Mouse (Mus musculus) bone marrow macrophage, adult 2 months (primary cell): ENCODE measurements around the gene Vsnl1. TPM values are rescaled to one million over a fixed set of nuclear protein-coding genes. Genes with fewer than 3 reads are reported as not detected.

Experiments used
- H3K27ac ChIP-seq: 2 replicates; pipeline ENCODE4 v1.5.1; 2012; ENCODE audit warnings: low read depth, low read length; ENCODE audit not compliant: insufficient read depth
- H3K4me1 ChIP-seq: 2 replicates; pipeline ENCODE4 v1.6.1; 2012; ENCODE audit warnings: low read length; ENCODE audit not compliant: control insufficient read depth, insufficient read depth
- H3K4me3 ChIP-seq: 2 replicates; pipeline ENCODE4 v1.5.1; 2012; ENCODE audit warnings: mild to moderate bottlenecking, low read length, moderate library complexity; ENCODE audit not compliant: insufficient read depth
- CTCF ChIP-seq: IDR thresholded peaks from 2 replicates; pipeline ENCODE4 v1.5.1; 2012; ENCODE audit warnings: low read depth, mild to moderate bottlenecking, low read length, moderate library complexity
- POLR2A ChIP-seq: IDR thresholded peaks from 2 replicates; pipeline ENCODE4 v1.6.1; 2012; ENCODE audit warnings: mild to moderate bottlenecking, low read depth, low read length, borderline replicate concordance
- polyA plus RNA-seq: library from polyadenylated mRNA; stranded (reverse); fragments of >200 nt; gene quantifications from 2 replicates; pipeline ENCODE4 v1.2.4, GENCODE M21; 2012; ENCODE audit not compliant: missing spikeins, insufficient read depth, insufficient read length

The Vsnl1 gene
- polyA plus RNA-seq, 1 experiment, result not detected

GRCm38 (mm10) chr12:11348423-11348822 lies 88.0 kb downstream of the Vsnl1 start:
- Histone ChIP-seq H3K27ac (no peak overlapping the region), H3K4me3 (no peak overlapping the region), H3K4me1 (peaks cover 10% of the 10 kb centered on the region)
- no peak for TF ChIP-seq POLR2A
- no peak for TF ChIP-seq CTCF

GRCm38 (mm10) chr12:11345963-11346362 lies 90.5 kb downstream of the Vsnl1 start:
- H3K27ac ChIP-seq, result no peak overlapping the region
- TF ChIP-seq CTCF (no peak), POLR2A (no peak)
- H3K4me1 ChIP-seq, result peaks cover 26% of the 10 kb centered on the region
- no peak overlapping the region for H3K4me3 ChIP-seq

- Histone ChIP-seq H3K27ac (no peak overlapping the region), H3K4me1 (peaks cover 41% of the 10 kb centered on the region), H3K4me3 (no peak overlapping the region)
- TF ChIP-seq POLR2A, result no peak
- TF ChIP-seq CTCF, result no peak
These were observed 94.3 kb downstream of the Vsnl1 start for GRCm38 (mm10) chr12:11342020-11342600.

GRCm38 (mm10) chr12:11338251-11338650 lies 98.2 kb downstream of the Vsnl1 start:
- peaks cover 33% of the 10 kb centered on the region for H3K4me1 ChIP-seq
- H3K4me3 ChIP-seq, result no peak overlapping the region
- peak overlapping the region; percentile 17 for H3K27ac ChIP-seq
- TF ChIP-seq POLR2A (no peak), CTCF (no peak)

- TF ChIP-seq POLR2A (no peak), CTCF (no peak)
- Histone ChIP-seq H3K4me3 (no peak overlapping the region), H3K4me1 (peaks cover 26% of the 10 kb centered on the region), H3K27ac (no peak overlapping the region)
These were observed 99.6 kb downstream of the Vsnl1 start for GRCm38 (mm10) chr12:11336845-11337244.

- Histone ChIP-seq H3K4me3 (no peak overlapping the region), H3K27ac (no peak overlapping the region), H3K4me1 (peaks cover 19% of the 10 kb centered on the region)
- TF ChIP-seq POLR2A, result no peak
- no peak for TF ChIP-seq CTCF
These were observed 109.9 kb downstream of the Vsnl1 start for GRCm38 (mm10) chr12:11326483-11326882.

- Histone ChIP-seq H3K4me3 (no peak overlapping the region), H3K4me1 (peaks cover 15% of the 10 kb centered on the region), H3K27ac (no peak overlapping the region)
- TF ChIP-seq CTCF (no peak), POLR2A (no peak)
These were observed 111.9 kb downstream of the Vsnl1 start for GRCm38 (mm10) chr12:11324480-11324879.

- Histone ChIP-seq H3K27ac (no peak overlapping the region), H3K4me1 (peaks cover 3% of the 10 kb centered on the region; the same call in 1 of the 2 replicates), H3K4me3 (no peak overlapping the region)
- TF ChIP-seq POLR2A, result no peak
- no peak for TF ChIP-seq CTCF
These were observed 118.7 kb downstream of the Vsnl1 start for GRCm38 (mm10) chr12:11317671-11318070.

- TF ChIP-seq POLR2A (no peak), CTCF (no peak)
- no peak overlapping the region for H3K4me3 ChIP-seq
- H3K27ac ChIP-seq, result no peak overlapping the region
- peaks cover 3% of the 10 kb centered on the region; the same call in 1 of the 2 replicates for H3K4me1 ChIP-seq
These were observed 122.6 kb downstream of the Vsnl1 start for GRCm38 (mm10) chr12:11313840-11314239.

- Histone ChIP-seq H3K4me3 (no peak overlapping the region), H3K27ac (no peak overlapping the region), H3K4me1 (no peaks in the 10 kb centered on the region)
- TF ChIP-seq CTCF (no peak), POLR2A (no peak)
These were observed 125.3 kb downstream of the Vsnl1 start for GRCm38 (mm10) chr12:11311106-11311505.
